Mouse (Mus musculus): ENCODE measurements around the gene Gas2. TPM values are rescaled to one million over a fixed set of nuclear protein-coding genes. Genes with fewer than 3 reads are reported as not detected.

Gas2 gene
- total RNA-seq (2021) (1 to 10 TPM; 4.3 TPM), polyA plus RNA-seq (2012; rRNA removed) (2.3 and 4.9 TPM in 2 replicates)
- long read RNA-seq, partial matches to known transcripts, result 0 of 6 reads
- long read RNA-seq, other reads (novel, unspliced or antisense), result 4 of 6 reads

GRCm38 (mm10) chr7:51861250-51862096 is at the start of gene Gas2:
TSS of gene Gas2 (plus strand) at chr7:51862015.
- Histone ChIP-seq H3K36me3 (ENCODE audit: control insufficient read depth, insufficient read depth, low read length) (no peaks in the 10 kb centered on the region; the same call in 1 of the 2 replicates), H3K27ac (peak within 1 kb of the TSS; percentile 95), H3K4me1 (ENCODE audit: control insufficient read depth, insufficient read depth, low read length) (peaks cover 4% of the 10 kb centered on the region), H3K79me2 (replicated peaks; ENCODE audit: control insufficient read depth, insufficient read depth, low read length) (no peaks in the 10 kb centered on the region), H3K27me3 (ENCODE audit: control insufficient read depth, insufficient read depth, low read length) (no peaks in the 10 kb centered on the region), H3K9ac (ENCODE audit: low read depth, low read length) (peak within 1 kb of the TSS; percentile 90), H3K4me3 (peak within 1 kb of the TSS; percentile 82)
- TF ChIP-seq EP300 (IDR thresholded peaks at IDR 0.05; ENCODE audit: insufficient read depth, low read depth, low read length), result no peak
- no peak for TF ChIP-seq CTCF (IDR thresholded peaks at IDR 0.05)
- no peak; the same call in 1 of the 2 replicates for TF ChIP-seq POLR2A (IDR thresholded peaks at IDR 0.05; ENCODE audit: insufficient read depth, low read depth, low read length)
- DNase-seq, result peak; percentile 95
- 6% methylated on average over 105 of the region's 105 CpGs for WGBS
- intact Hi-C loops (cut with DNase I), result loop anchor here (2.0 to 5.0 kb wide), 3 partner anchors 17 to 111 kb away; no protein-coding TSS in a partner anchor

- no peak overlapping the region for H3K9ac ChIP-seq (ENCODE audit: low read depth, low read length)
These were observed 46.1 kb upstream of the Gas2 start for GRCm38 (mm10) chr7:51815473-51816282.

GRCm38 (mm10) chr7:51816283-51816839 is 45.5 kb upstream of the Gas2 start:
- H3K9ac ChIP-seq (ENCODE audit: low read depth, low read length), result no peak overlapping the region
- H3K4me3 ChIP-seq, result no peak overlapping the region
- WGBS, result 44% methylated on average over 3 of the region's 3 CpGs
- no peaks in the 10 kb centered on the region for H3K4me1 ChIP-seq (ENCODE audit: control insufficient read depth, insufficient read depth, low read length)
- no peaks in the 10 kb centered on the region for H3K27me3 ChIP-seq (ENCODE audit: control insufficient read depth, insufficient read depth, low read length)
- H3K27ac ChIP-seq, result no peak overlapping the region
- TF ChIP-seq EP300 (IDR thresholded peaks at IDR 0.05; ENCODE audit: insufficient read depth, low read depth, low read length) (no peak), CTCF (IDR thresholded peaks at IDR 0.05) (no peak), POLR2A (IDR thresholded peaks at IDR 0.05; ENCODE audit: insufficient read depth, low read depth, low read length) (no peak)
- DNase-seq, result no peak
- no peaks in the 10 kb centered on the region for H3K79me2 ChIP-seq (replicated peaks; ENCODE audit: control insufficient read depth, insufficient read depth, low read length)
- H3K36me3 ChIP-seq (ENCODE audit: control insufficient read depth, insufficient read depth, low read length), result no peaks in the 10 kb centered on the region
- intact Hi-C loops (cut with DNase I), result no loop called here

More at GRCm38 (mm10) chr7:51815473-51816282, 46.1 kb upstream of the Gas2 start:
- no peak for DNase-seq
- Histone ChIP-seq H3K27me3 (ENCODE audit: control insufficient read depth, insufficient read depth, low read length) (no peaks in the 10 kb centered on the region), H3K79me2 (replicated peaks; ENCODE audit: control insufficient read depth, insufficient read depth, low read length) (no peaks in the 10 kb centered on the region), H3K27ac (no peak overlapping the region), H3K36me3 (ENCODE audit: control insufficient read depth, insufficient read depth, low read length) (no peaks in the 10 kb centered on the region), H3K4me3 (no peak overlapping the region), H3K4me1 (ENCODE audit: control insufficient read depth, insufficient read depth, low read length) (no peaks in the 10 kb centered on the region)
- intact Hi-C loops (cut with DNase I), result no loop called here
- 48% methylated on average over 4 of the region's 4 CpGs for WGBS
- TF ChIP-seq POLR2A (IDR thresholded peaks at IDR 0.05; ENCODE audit: insufficient read depth, low read depth, low read length) (no peak), CTCF (IDR thresholded peaks at IDR 0.05) (peak; percentile 29)

GRCm38 (mm10) chr7:51818251-51818974 is 43.4 kb upstream of the Gas2 start:
- no peaks in the 10 kb centered on the region for H3K36me3 ChIP-seq (ENCODE audit: control insufficient read depth, insufficient read depth, low read length)
- H3K9ac ChIP-seq (ENCODE audit: low read depth, low read length), result no peak overlapping the region
- no peak for DNase-seq
- WGBS, result 53% methylated on average over 3 of the region's 3 CpGs
- intact Hi-C loops (cut with DNase I), result no loop called here
- no peak overlapping the region for H3K4me3 ChIP-seq
- TF ChIP-seq EP300 (IDR thresholded peaks at IDR 0.05; ENCODE audit: insufficient read depth, low read depth, low read length) (no peak), POLR2A (IDR thresholded peaks at IDR 0.05; ENCODE audit: insufficient read depth, low read depth, low read length) (no peak), CTCF (IDR thresholded peaks at IDR 0.05) (no peak)
- H3K27me3 ChIP-seq (ENCODE audit: control insufficient read depth, insufficient read depth, low read length), result no peaks in the 10 kb centered on the region
- H3K79me2 ChIP-seq (replicated peaks; ENCODE audit: control insufficient read depth, insufficient read depth, low read length), result no peaks in the 10 kb centered on the region
- no peaks in the 10 kb centered on the region for H3K4me1 ChIP-seq (ENCODE audit: control insufficient read depth, insufficient read depth, low read length)
- no peak overlapping the region for H3K27ac ChIP-seq

GRCm38 (mm10) chr7:51819891-51820290 is 41.9 kb upstream of the Gas2 start:
- Histone ChIP-seq H3K36me3 (ENCODE audit: control insufficient read depth, insufficient read depth, low read length) (no peaks in the 10 kb centered on the region), H3K27me3 (ENCODE audit: control insufficient read depth, insufficient read depth, low read length) (no peaks in the 10 kb centered on the region), H3K27ac (no peak overlapping the region), H3K4me3 (no peak overlapping the region), H3K9ac (ENCODE audit: low read depth, low read length) (no peak overlapping the region), H3K4me1 (ENCODE audit: control insufficient read depth, insufficient read depth, low read length) (no peaks in the 10 kb centered on the region), H3K79me2 (replicated peaks; ENCODE audit: control insufficient read depth, insufficient read depth, low read length) (no peaks in the 10 kb centered on the region)
- TF ChIP-seq EP300 (IDR thresholded peaks at IDR 0.05; ENCODE audit: insufficient read depth, low read depth, low read length), result no peak
- TF ChIP-seq CTCF (IDR thresholded peaks at IDR 0.05), result no peak
- no peak for TF ChIP-seq POLR2A (IDR thresholded peaks at IDR 0.05; ENCODE audit: insufficient read depth, low read depth, low read length)
- WGBS, result 59% methylated on average over 1 of the region's 1 CpGs
- intact Hi-C loops (cut with DNase I), result no loop called here
- DNase-seq, result no peak
